8 mouse cellular contexts compared by ENCODE assay signal in genomic region chr6:129532942-129533860, GRCm38 (mm10). TPM values are rescaled to one million over a fixed set of nuclear protein-coding genes. Genes with fewer than 3 reads are reported as not detected.
DNase-seq lines count a peak whose midpoint lies in the region; ATAC-seq and TF ChIP-seq lines count a peak whose summit lies in the region.

TSS of gene Gabarapl1 (plus strand) at chr6:129533160.

- peaks cover 11% of the 10 kb centered on the region for H3K36me3 ChIP-seq in heart, embryonic 13.5 days
- peaks cover 4% of the 10 kb centered on the region; the same call in 1 of the 2 replicates for H3K36me3 ChIP-seq in kidney, postnatal 0 days (ENCODE audit: insufficient read depth, low read length)
- peaks cover 26% of the 10 kb centered on the region for H3K36me3 ChIP-seq in liver, adult 2 months (ENCODE audit: control insufficient read depth, insufficient read depth, low read length)
- H3K36me3 ChIP-seq in myocyte (ENCODE audit: control insufficient read depth, insufficient read depth) = peaks cover 9% of the 10 kb centered on the region
- no peaks in the 10 kb centered on the region for H3K36me3 ChIP-seq in splenic B cell, adult 2 months (ENCODE audit: control insufficient read depth, insufficient read depth, low read length, poor library complexity, severe bottlenecking)

- peaks cover 16% of the 10 kb centered on the region for H3K4me1 ChIP-seq in brown adipose tissue, adult 24 weeks (ENCODE audit: control insufficient read depth, insufficient read depth, insufficient read length, low read length)
- H3K4me1 ChIP-seq in heart, embryonic 13.5 days = peaks cover 26% of the 10 kb centered on the region
- H3K4me1 ChIP-seq in kidney, postnatal 0 days (replicated peaks; ENCODE audit: insufficient read depth, low read length) = peaks cover 11% of the 10 kb centered on the region
- peaks cover 44% of the 10 kb centered on the region for H3K4me1 ChIP-seq in liver, adult 2 months (ENCODE audit: control insufficient read depth, insufficient read depth, low read length)

- H3ac ChIP-seq in myocyte (ENCODE audit: control insufficient read depth, insufficient read length) = peak within 1 kb of the TSS; percentile 33

- peak; percentile 61; the same call in 1 of the 2 replicates for TF ChIP-seq POLR2A in liver, adult 2 months (IDR thresholded peaks at IDR 0.05; ENCODE audit: extremely low read depth, insufficient read depth, low read length)
- peak; percentile 33 for TF ChIP-seq POLR2A in myocyte (IDR thresholded peaks at IDR 0.05; ENCODE audit: insufficient read length, low read depth)

- peak; percentile 70 for ATAC-seq in CD4-positive, CD25-positive, alpha-beta regulatory T cell, adult 4 months
- peak; percentile 72 for ATAC-seq in heart, embryonic 13.5 days (ENCODE audit: extremely low read depth, insufficient number of reproducible peaks, low FRiP score, low TSS enrichment)
- peak; percentile 85 for ATAC-seq in kidney, postnatal 0 days (replicated peaks; ENCODE audit: low FRiP score, low read depth)

- H3K9ac ChIP-seq in heart, embryonic 13.5 days = peak within 1 kb of the TSS; percentile 86
- H3K9ac ChIP-seq in kidney, postnatal 0 days (ENCODE audit: low read depth, low read length) = peak within 1 kb of the TSS; percentile 91
- H3K9ac ChIP-seq in liver, adult 2 months (ENCODE audit: low read depth, low read length) = peak within 1 kb of the TSS; percentile 93

- peak within 1 kb of the TSS; percentile 91 for H3K4me3 ChIP-seq in brown adipose tissue, adult 24 weeks (ENCODE audit: insufficient read depth, low read depth, low read length)
- H3K4me3 ChIP-seq in heart, embryonic 13.5 days = peak within 1 kb of the TSS; percentile 76
- peak within 1 kb of the TSS; percentile 95 for H3K4me3 ChIP-seq in kidney, postnatal 0 days (replicated peaks; ENCODE audit: low read depth, low read length)
- H3K4me3 ChIP-seq in liver, adult 2 months (ENCODE audit: insufficient read depth, low read depth, low read length) = peak within 1 kb of the TSS; percentile 89
- peak within 1 kb of the TSS; percentile 95 for H3K4me3 ChIP-seq in myocyte

- H3K79me2 ChIP-seq in liver, adult 2 months (ENCODE audit: control insufficient read depth, insufficient read depth, low read length) = peaks cover 33% of the 10 kb centered on the region
- peaks cover 42% of the 10 kb centered on the region for H3K79me2 ChIP-seq in myocyte (ENCODE audit: control insufficient read depth, insufficient read depth)

- peak; percentile 54 for DNase-seq in fibroblast of lung, adult 2 months (ENCODE audit: low read depth)
- DNase-seq in kidney, postnatal 0 days (ENCODE audit: low spot score) = peak; percentile 89
- peak; percentile 43 for DNase-seq in liver, adult 2 months (ENCODE audit: extremely low read depth, low read depth, low spot score)
- DNase-seq in splenic B cell, adult 2 months (ENCODE audit: low read depth, low spot score) = peak; percentile 62

- H3K27me3 ChIP-seq in heart, embryonic 13.5 days (replicated peaks) = no peaks in the 10 kb centered on the region
- no peaks in the 10 kb centered on the region for H3K27me3 ChIP-seq in kidney, postnatal 0 days (ENCODE audit: insufficient read depth, low read length)
- H3K27me3 ChIP-seq in liver, adult 2 months (ENCODE audit: control insufficient read depth, insufficient read depth, low read length) = no peaks in the 10 kb centered on the region
- no peaks in the 10 kb centered on the region for H3K27me3 ChIP-seq in myocyte (ENCODE audit: control insufficient read depth, insufficient read depth, insufficient read length)
- H3K27me3 ChIP-seq in splenic B cell, adult 2 months (ENCODE audit: control insufficient read depth, insufficient read depth, low read length, poor library complexity, severe bottlenecking) = no peaks in the 10 kb centered on the region

- peak within 1 kb of the TSS; percentile 90 for H3K27ac ChIP-seq in brown adipose tissue, adult 24 weeks (replicated peaks; ENCODE audit: low read depth, low read length)
- H3K27ac ChIP-seq in heart, embryonic 13.5 days (replicated peaks) = peak within 1 kb of the TSS; percentile 57
- H3K27ac ChIP-seq in kidney, postnatal 0 days = peak within 1 kb of the TSS; percentile 95
- H3K27ac ChIP-seq in liver, adult 2 months (replicated peaks; ENCODE audit: insufficient read depth, low read depth, low read length) = peak within 1 kb of the TSS; percentile 94

- WGBS in heart, embryonic 13.5 days = under 1% methylated on average over 55 of the region's 55 CpGs
- under 1% methylated on average over 55 of the region's 55 CpGs for WGBS in kidney, postnatal 0 days
- WGBS in liver, adult 2 months = under 1% methylated on average over 55 of the region's 55 CpGs

- H3K9me3 ChIP-seq in heart, embryonic 13.5 days = no peaks in the 10 kb centered on the region
- H3K9me3 ChIP-seq in kidney, postnatal 0 days (replicated peaks; ENCODE audit: low read length) = no peaks in the 10 kb centered on the region

- TF ChIP-seq CTCF in kidney, postnatal 0 days (IDR thresholded peaks at IDR 0.05; ENCODE audit: low read depth) = no peak
- no peak for TF ChIP-seq CTCF in liver, adult 2 months (IDR thresholded peaks at IDR 0.05; ENCODE audit: low read depth, low read length)

- peak within 1 kb of the TSS; percentile 81 for H3K4me2 ChIP-seq in heart, embryonic 13.5 days
- H3K4me2 ChIP-seq in kidney, postnatal 0 days (ENCODE audit: low read length) = peak within 1 kb of the TSS; percentile 83
- peak within 1 kb of the TSS; percentile 74 for H3K4me2 ChIP-seq in myocyte (ENCODE audit: low read depth)

TF ChIP-seq in myocyte, 11 proteins besides CTCF, POLR2A, EP300 and RAD21:
- TF ChIP-seq POLR2AphosphoS2 (IDR thresholded peaks at IDR 0.05; ENCODE audit: insufficient read length, low read depth) (no peak), E2F4 (IDR thresholded peaks at IDR 0.05; ENCODE audit: insufficient read depth) (no peak), USF1 (IDR thresholded peaks at IDR 0.05; ENCODE audit: low read depth) (no peak), TCF12 (IDR thresholded peaks at IDR 0.05; ENCODE audit: insufficient read depth, poor library complexity, severe bottlenecking) (no peak), MYOD1 (IDR thresholded peaks at IDR 0.05; ENCODE audit: control insufficient read depth in 1 of 3, insufficient read length in 2 of 3, low read depth in 2 of 3) (no peak), MAX (IDR thresholded peaks at IDR 0.05; ENCODE audit: low read depth) (no peak), CEBPB (IDR thresholded peaks at IDR 0.05; ENCODE audit: insufficient read depth, poor library complexity, severe bottlenecking) (no peak), MYOG (IDR thresholded peaks at IDR 0.05; ENCODE audit: control insufficient read depth in 1 of 3, insufficient read depth in 1 of 3, insufficient read length in 2 of 3, low read depth in 2 of 3) (no peak), REST (IDR thresholded peaks at IDR 0.05; ENCODE audit: insufficient read depth, insufficient read length) (no peak)
TF ChIP-seq in myocyte: peak in this region for 0.

RNA-seq across cellular contexts. Expression of gene Gabarapl1, which starts in this region (rescaled TPM):
- polyA plus RNA-seq in CD4-positive, CD25-positive, alpha-beta regulatory T cell, adult 4 months (2017; shearing (Covaris generic)) = 10 to 100 TPM in 1 of 2 experiments, 1 to 10 TPM in 1; 6.9 to 13.7 TPM
- polyA plus RNA-seq in brown adipose tissue, adult 24 weeks (2012; ENCODE audit: insufficient read depth, insufficient read length, missing spikeins) = 111 and 147 TPM in 2 replicates
- polyA plus RNA-seq in heart, embryonic 13.5 days (2015; fragmentation: Nextera tagmentation; extraction: Ambion mirVana) = 40.3 and 41.3 TPM in 2 replicates
- polyA plus RNA-seq in kidney, postnatal 0 days (2015; fragmentation: Nextera tagmentation; extraction: Ambion mirVana) = 126 and 139 TPM in 2 replicates
- total RNA-seq in liver, adult 2 months (2014; rRNA removed) = 355 and 458 TPM in 2 replicates
- 318 and 321 TPM in 2 replicates for polyA plus RNA-seq in liver, adult 2 months (2012; rRNA removed)
- 53.6 TPM for polyA plus RNA-seq in myocyte (2012; fragmentation: generic; extraction: Trizol)

Comparison
In these comparisons a context has a peak if more than half of its experiments do, and no peak if none do; other contexts are left out.
1. Peak in every context shown above with its lines: DNase-seq, ATAC-seq, H3K4me3 ChIP-seq and H3K27ac ChIP-seq.